9 mouse cellular contexts compared by ENCODE assay signal in the genomic region with DNA sequence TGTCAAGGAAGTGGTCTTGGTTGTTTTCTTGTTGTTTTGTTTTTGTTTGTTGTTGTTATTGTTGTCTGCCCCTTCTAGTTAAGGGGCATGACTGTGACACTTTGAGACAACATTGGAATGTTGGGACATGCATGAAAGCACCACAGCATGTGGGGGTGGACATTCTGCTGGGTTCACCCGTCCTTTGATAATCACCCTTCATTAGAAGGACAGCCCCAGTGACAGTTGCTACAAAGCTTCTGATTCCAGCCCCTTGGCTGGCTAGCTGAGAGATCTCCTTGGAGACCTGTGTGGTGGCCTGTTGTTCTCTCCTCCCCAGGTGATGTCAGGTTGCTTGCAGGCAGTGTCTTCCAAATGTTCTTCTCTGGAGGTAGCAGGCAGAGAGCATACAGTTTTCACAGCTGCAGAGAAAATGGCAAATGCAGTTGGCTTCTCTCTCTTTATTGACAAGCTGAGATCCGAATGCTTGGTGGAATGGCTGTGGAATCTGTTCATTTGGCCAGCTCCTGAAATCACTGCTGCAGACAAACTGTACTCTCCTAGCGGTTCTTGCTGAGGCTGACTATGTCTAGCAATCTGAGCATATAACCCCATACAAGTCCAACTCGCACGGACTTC.
DNase-seq lines count a peak whose midpoint lies in the region; ATAC-seq lines count a peak whose summit lies in the region.
"Had no signal": no experiment of that assay in that cellular context is flagged by ENCODE, and none has a peak within 500 bp of the region (broad histone marks: within the 10 kb centered on the region; RNA-seq: fewer than 3 reads in every experiment).

No protein-coding gene starts in this region.

- H3K9ac ChIP-seq in midbrain, embryonic 14.5 days (replicated peaks; ENCODE audit: low read length): peak overlapping the region; percentile 48; the same call in 1 of the 2 replicates

- H3K9me3 ChIP-seq in hindbrain, embryonic 10.5 days: no peaks in the 10 kb centered on the region
- no peaks in the 10 kb centered on the region for H3K9me3 ChIP-seq in midbrain, embryonic 14.5 days (ENCODE audit: control insufficient read depth, low read length)

- H3K4me1 ChIP-seq in hindbrain, embryonic 10.5 days (replicated peaks): peaks cover 70% of the 10 kb centered on the region
- H3K4me1 ChIP-seq in midbrain, embryonic 14.5 days (ENCODE audit: control insufficient read depth, insufficient read depth, low read length): peaks cover 33% of the 10 kb centered on the region

- WGBS in hindbrain, embryonic 10.5 days: 47% methylated on average over 5 of the region's 5 CpGs
- WGBS in midbrain, embryonic 14.5 days: 28% methylated on average over 5 of the region's 5 CpGs

- H3K27me3 ChIP-seq in hindbrain, embryonic 10.5 days (ENCODE audit: insufficient read depth, poor library complexity, severe bottlenecking): peaks cover 9% of the 10 kb centered on the region
- H3K27me3 ChIP-seq in midbrain, embryonic 14.5 days (ENCODE audit: control insufficient read depth, insufficient read depth, low read length): no peaks in the 10 kb centered on the region

- no peaks in the 10 kb centered on the region for H3K36me3 ChIP-seq in hindbrain, embryonic 10.5 days
- H3K36me3 ChIP-seq in midbrain, embryonic 14.5 days (ENCODE audit: control insufficient read depth, insufficient read depth, low read length): no peaks in the 10 kb centered on the region

- DNase-seq in cerebellum, postnatal 14 days: peak; percentile 16 to 21
- DNase-seq in cerebellum, adult 18-20 months: no peak
- DNase-seq in embryo, embryonic 10 days (ENCODE audit: low spot score): peak; percentile 11
- DNase-seq in hindbrain, embryonic 10.5 days (ENCODE audit: low spot score): peak; percentile 26
- DNase-seq in midbrain, embryonic 14.5 days: peak; percentile 41
- no peak for DNase-seq in natural killer cell, adult 2 months (ENCODE audit: low spot score in 2 of 2)
- no peak for DNase-seq in frontal cortex, adult 2 months (ENCODE audit: extremely low spot score in 1 of 2, low spot score in 1 of 2)

- peak overlapping the region; percentile 65 for H3K4me2 ChIP-seq in midbrain, embryonic 14.5 days (ENCODE audit: low read length)

- peak overlapping the region; percentile 54 for H3K4me3 ChIP-seq in hindbrain, embryonic 10.5 days
- H3K4me3 ChIP-seq in midbrain, embryonic 14.5 days (replicated peaks; ENCODE audit: low read depth, low read length): peak overlapping the region; percentile 47
- H3K4me3 ChIP-seq: erythroblast, embryonic 14.5 days had no signal

- no peak for ATAC-seq in midbrain, embryonic 14.5 days (ENCODE audit: low FRiP score, low TSS enrichment)
- no peak for ATAC-seq in megakaryocyte progenitor cell, adult 5-6 weeks (replicated peaks; ENCODE audit: poor library complexity)

- peak overlapping the region; percentile 90 for H3K27ac ChIP-seq in hindbrain, embryonic 10.5 days
- peak overlapping the region; percentile 81 for H3K27ac ChIP-seq in midbrain, embryonic 14.5 days (replicated peaks; ENCODE audit: low read depth, low read length)

Comparison
In these comparisons a context has a peak if more than half of its experiments do, and no peak if none do; other contexts are left out.
1. DNase-seq: peak in cerebellum, postnatal 14 days (2 of 2), embryo, embryonic 10 days (single experiment), hindbrain, embryonic 10.5 days (single experiment) and midbrain, embryonic 14.5 days (single experiment); none in cerebellum, adult 18-20 months (0 of 2), natural killer cell, adult 2 months (0 of 2) and frontal cortex, adult 2 months (0 of 2).